Mouse (Mus musculus): Measurements from ENCODE around the gene Scaf1. TPM values are rescaled to one million over a fixed set of nuclear protein-coding genes. Genes with fewer than 3 reads are reported as not detected.

Gene Scaf1
- total RNA-seq, 1 experiment, result 39.2 TPM

DNA sequence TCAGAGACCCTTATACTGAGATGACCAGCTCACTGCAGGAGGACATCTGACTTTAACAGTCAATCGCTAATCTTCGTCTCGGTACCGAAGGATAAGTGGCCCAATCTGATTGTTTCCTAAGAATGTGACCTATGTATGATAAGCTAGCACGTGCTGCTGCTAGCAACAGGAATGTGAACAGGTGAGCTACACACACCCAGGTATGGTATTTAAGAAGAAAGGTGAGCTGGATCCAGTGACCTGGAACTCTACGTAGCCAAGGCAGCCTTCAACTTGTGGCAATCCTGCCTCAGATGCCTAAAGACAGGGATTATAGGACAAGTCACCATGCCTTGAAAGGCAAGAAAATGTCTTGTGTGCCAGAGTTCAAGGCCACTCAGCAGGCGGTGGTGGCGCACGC is 22.2 kb upstream of the Scaf1 start:
- no peak overlapping the region for H3K27ac ChIP-seq (ENCODE audit: insufficient read depth, low read depth, low read length, poor library complexity, severe bottlenecking)
- H3K4me1 ChIP-seq (ENCODE audit: control insufficient read depth in 2 of 2, insufficient read depth in 2 of 2, low read length in 2 of 2, poor library complexity in 1 of 2), result no peaks in the 10 kb centered on the region
- H3K9me3 ChIP-seq (ENCODE audit: control insufficient read depth, insufficient read depth, low read depth, low read length), result no peaks in the 10 kb centered on the region
- H3K9ac ChIP-seq (ENCODE audit: insufficient read depth, low read depth, low read length, poor library complexity, severe bottlenecking), result no peak overlapping the region
- DNase-seq (ENCODE audit: low read depth, low spot score), result no peak
- peaks cover 53% of the 10 kb centered on the region for H3K36me3 ChIP-seq (ENCODE audit: control insufficient read depth, insufficient read depth, low read length, poor library complexity, severe bottlenecking)
- no peak overlapping the region for H3K4me3 ChIP-seq (ENCODE audit: insufficient read depth in 1 of 2, low read depth in 1 of 2, low read length in 2 of 2, poor library complexity in 1 of 2, severe bottlenecking in 1 of 2)
- in situ Hi-C loops (cut with MboI; ENCODE audit: low sequenced_read_pairs in 2 of 2, unreplicated experiment in 2 of 2), result no loop called here
- TF ChIP-seq MAFK (IDR thresholded peaks at IDR 0.05; ENCODE audit: insufficient read depth, low read depth, low read length), result no peak
- TF ChIP-seq HCFC1 (IDR thresholded peaks at IDR 0.05; ENCODE audit: borderline replicate concordance, insufficient read depth, low read length), result no peak
- TF ChIP-seq ZNF384 (IDR thresholded peaks at IDR 0.05; ENCODE audit: low read depth, low read length), result no peak
- TF ChIP-seq CHD2 (IDR thresholded peaks at IDR 0.05; ENCODE audit: low read depth, low read length), result no peak
- TF ChIP-seq ZC3H11A (IDR thresholded peaks at IDR 0.05; ENCODE audit: borderline replicate concordance, low read depth, low read length), result no peak

DNA sequence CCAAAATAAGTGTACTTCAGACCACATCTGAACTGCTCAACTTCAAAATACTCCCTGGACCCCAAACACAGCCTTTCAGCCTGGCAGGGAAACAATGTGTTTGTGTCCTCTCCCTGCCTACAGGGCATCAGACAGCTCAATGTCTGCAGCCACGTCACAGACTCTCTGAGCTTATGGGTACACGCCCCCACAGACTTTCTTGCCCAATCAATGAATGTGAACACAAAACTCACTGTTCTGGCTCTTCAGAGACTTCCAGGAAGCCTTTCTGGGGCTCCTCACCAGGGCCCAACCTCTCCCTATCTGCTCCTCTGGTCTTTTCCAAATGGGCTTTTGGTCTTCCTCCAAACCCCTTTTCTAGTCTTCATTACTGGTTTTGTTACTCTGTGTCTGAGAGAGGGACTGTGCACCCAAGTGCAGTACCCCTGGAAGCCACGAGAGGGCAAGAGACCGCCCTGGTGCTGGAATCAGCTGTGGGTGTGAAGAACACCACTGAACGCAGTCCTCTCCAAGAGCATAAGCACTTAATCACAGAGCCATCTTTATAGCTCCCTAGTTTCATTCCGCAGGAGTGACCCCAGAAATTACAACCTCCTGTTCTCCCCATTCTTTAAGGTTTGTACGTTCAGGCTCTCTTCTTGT is 21.7 kb upstream of the Scaf1 start:
- Histone ChIP-seq H3K4me1 (ENCODE audit: control insufficient read depth in 2 of 2, insufficient read depth in 2 of 2, low read length in 2 of 2, poor library complexity in 1 of 2) (no peaks in the 10 kb centered on the region), H3K9me3 (ENCODE audit: control insufficient read depth, insufficient read depth, low read depth, low read length) (no peaks in the 10 kb centered on the region), H3K36me3 (ENCODE audit: control insufficient read depth, insufficient read depth, low read length, poor library complexity, severe bottlenecking) (peaks cover 52% of the 10 kb centered on the region), H3K27ac (ENCODE audit: insufficient read depth, low read depth, low read length, poor library complexity, severe bottlenecking) (no peak overlapping the region), H3K4me3 (ENCODE audit: insufficient read depth in 1 of 2, low read depth in 1 of 2, low read length in 2 of 2, poor library complexity in 1 of 2, severe bottlenecking in 1 of 2) (no peak overlapping the region), H3K9ac (ENCODE audit: insufficient read depth, low read depth, low read length, poor library complexity, severe bottlenecking) (no peak overlapping the region)
- no peak for TF ChIP-seq HCFC1 (IDR thresholded peaks at IDR 0.05; ENCODE audit: borderline replicate concordance, insufficient read depth, low read length)
- TF ChIP-seq MAFK (IDR thresholded peaks at IDR 0.05; ENCODE audit: insufficient read depth, low read depth, low read length), result no peak
- no peak for TF ChIP-seq CHD2 (IDR thresholded peaks at IDR 0.05; ENCODE audit: low read depth, low read length)
- TF ChIP-seq ZNF384 (IDR thresholded peaks at IDR 0.05; ENCODE audit: low read depth, low read length), result no peak
- no peak for TF ChIP-seq ZC3H11A (IDR thresholded peaks at IDR 0.05; ENCODE audit: borderline replicate concordance, low read depth, low read length)
- in situ Hi-C loops (cut with MboI; ENCODE audit: low sequenced_read_pairs in 2 of 2, unreplicated experiment in 2 of 2), result no loop called here
- DNase-seq (ENCODE audit: low read depth, low spot score), result no peak

DNA sequence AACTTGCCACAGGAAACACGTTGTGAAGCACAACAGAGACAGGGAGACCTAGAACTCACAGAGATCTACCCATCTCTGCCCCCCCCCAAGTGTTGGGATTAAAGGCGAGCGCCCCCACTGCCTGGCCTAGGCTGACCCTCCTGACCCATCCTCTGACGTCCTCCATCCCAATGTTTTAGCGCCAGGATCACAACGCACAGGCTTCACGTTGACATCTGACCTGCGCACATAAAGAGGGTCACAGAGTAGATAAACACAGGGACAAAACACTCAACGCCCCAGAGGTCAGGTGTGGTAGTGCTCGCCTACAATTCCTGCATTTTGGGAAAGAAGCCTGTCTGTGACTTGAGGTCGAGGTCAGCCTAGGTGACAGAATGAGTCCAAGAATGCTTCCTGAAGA is 20.5 kb upstream of the Scaf1 start:
- H3K27ac ChIP-seq (ENCODE audit: insufficient read depth, low read depth, low read length, poor library complexity, severe bottlenecking), result no peak overlapping the region
- H3K9me3 ChIP-seq (ENCODE audit: control insufficient read depth, insufficient read depth, low read depth, low read length), result no peaks in the 10 kb centered on the region
- DNase-seq (ENCODE audit: low read depth, low spot score), result no peak
- in situ Hi-C loops (cut with MboI; ENCODE audit: low sequenced_read_pairs in 2 of 2, unreplicated experiment in 2 of 2), result no loop called here
- peaks cover 51% of the 10 kb centered on the region for H3K36me3 ChIP-seq (ENCODE audit: control insufficient read depth, insufficient read depth, low read length, poor library complexity, severe bottlenecking)
- TF ChIP-seq ZNF384 (IDR thresholded peaks at IDR 0.05; ENCODE audit: low read depth, low read length), result no peak
- TF ChIP-seq ZC3H11A (IDR thresholded peaks at IDR 0.05; ENCODE audit: borderline replicate concordance, low read depth, low read length), result no peak
- TF ChIP-seq MAFK (IDR thresholded peaks at IDR 0.05; ENCODE audit: insufficient read depth, low read depth, low read length), result no peak
- TF ChIP-seq HCFC1 (IDR thresholded peaks at IDR 0.05; ENCODE audit: borderline replicate concordance, insufficient read depth, low read length), result no peak
- H3K9ac ChIP-seq (ENCODE audit: insufficient read depth, low read depth, low read length, poor library complexity, severe bottlenecking), result no peak overlapping the region
- no peaks in the 10 kb centered on the region for H3K4me1 ChIP-seq (ENCODE audit: control insufficient read depth in 2 of 2, insufficient read depth in 2 of 2, low read length in 2 of 2, poor library complexity in 1 of 2)
- no peak overlapping the region for H3K4me3 ChIP-seq (ENCODE audit: insufficient read depth in 1 of 2, low read depth in 1 of 2, low read length in 2 of 2, poor library complexity in 1 of 2, severe bottlenecking in 1 of 2)

DNA sequence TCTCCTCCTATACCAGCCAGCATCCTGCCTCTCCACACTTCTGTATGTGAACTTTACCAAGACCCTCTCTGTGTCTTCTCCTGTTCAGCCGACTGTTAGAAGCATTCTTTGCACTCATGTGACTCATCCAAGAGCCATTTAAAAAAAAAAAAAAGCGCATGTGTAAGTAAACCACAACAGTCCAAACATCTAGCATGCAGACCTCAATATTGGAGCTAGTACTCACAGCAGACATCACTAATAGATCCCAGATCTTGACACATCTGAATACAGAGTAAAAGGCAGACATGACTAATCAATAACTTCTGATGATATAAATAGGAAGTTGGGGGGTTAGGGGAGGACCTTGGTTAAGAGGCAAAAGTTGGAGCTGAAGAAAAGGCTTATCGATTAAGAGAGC is 19.5 kb upstream of the Scaf1 start:
- Histone ChIP-seq H3K4me1 (ENCODE audit: control insufficient read depth in 2 of 2, insufficient read depth in 2 of 2, low read length in 2 of 2, poor library complexity in 1 of 2) (no peaks in the 10 kb centered on the region), H3K9ac (ENCODE audit: insufficient read depth, low read depth, low read length, poor library complexity, severe bottlenecking) (no peak overlapping the region), H3K27ac (ENCODE audit: insufficient read depth, low read depth, low read length, poor library complexity, severe bottlenecking) (no peak overlapping the region), H3K36me3 (ENCODE audit: control insufficient read depth, insufficient read depth, low read length, poor library complexity, severe bottlenecking) (peaks cover 55% of the 10 kb centered on the region), H3K9me3 (ENCODE audit: control insufficient read depth, insufficient read depth, low read depth, low read length) (no peaks in the 10 kb centered on the region), H3K4me3 (ENCODE audit: insufficient read depth in 1 of 2, low read depth in 1 of 2, low read length in 2 of 2, poor library complexity in 1 of 2, severe bottlenecking in 1 of 2) (no peak overlapping the region)
- DNase-seq (ENCODE audit: low read depth, low spot score), result no peak
- no peak for TF ChIP-seq ZC3H11A (IDR thresholded peaks at IDR 0.05; ENCODE audit: borderline replicate concordance, low read depth, low read length)
- no peak for TF ChIP-seq ZNF384 (IDR thresholded peaks at IDR 0.05; ENCODE audit: low read depth, low read length)
- no peak for TF ChIP-seq CHD2 (IDR thresholded peaks at IDR 0.05; ENCODE audit: low read depth, low read length)
- TF ChIP-seq HCFC1 (IDR thresholded peaks at IDR 0.05; ENCODE audit: borderline replicate concordance, insufficient read depth, low read length), result no peak
- no peak for TF ChIP-seq MAFK (IDR thresholded peaks at IDR 0.05; ENCODE audit: insufficient read depth, low read depth, low read length)
- in situ Hi-C loops (cut with MboI; ENCODE audit: low sequenced_read_pairs in 2 of 2, unreplicated experiment in 2 of 2), result no loop called here

Data from ES-E14 (cell line).